Mouse (Mus musculus): ENCODE results near the gene Smyd3. TPM values are rescaled to one million over a fixed set of nuclear protein-coding genes. Genes with fewer than 3 reads are reported as not detected.

Gene Smyd3
- total RNA-seq, 2 experiments from 2014 or later, result 34.0 to 39.8 TPM

GRCm38 (mm10) chr1:179045856-179046714 lies 471.8 kb downstream of the Smyd3 start:
- no peak for DNase-seq
- intact Hi-C loops (cut with DNase I), result no loop called here

GRCm38 (mm10) chr1:179044165-179044564 lies 473.7 kb downstream of the Smyd3 start:
- no peak for DNase-seq
- intact Hi-C loops (cut with DNase I), result no loop called here

- intact Hi-C loops (cut with DNase I), result no loop called here
- no peak for DNase-seq
Measured at GRCm38 (mm10) chr1:179043644-179044043, 474.2 kb downstream of the Smyd3 start.

GRCm38 (mm10) chr1:179041905-179042337 lies 475.9 kb downstream of the Smyd3 start:
- intact Hi-C loops (cut with DNase I), result no loop called here
- DNase-seq, result peak; percentile 65

GRCm38 (mm10) chr1:179041231-179041904 lies 476.5 kb downstream of the Smyd3 start:
- peak; percentile 29 for DNase-seq

GRCm38 (mm10) chr1:179038801-179039200 lies 479.0 kb downstream of the Smyd3 start:
- DNase-seq, result peak; percentile 31
- intact Hi-C loops (cut with DNase I), result no loop called here

More at GRCm38 (mm10) chr1:179041231-179041904, 476.5 kb downstream of the Smyd3 start:
- intact Hi-C loops (cut with DNase I), result no loop called here

GRCm38 (mm10) chr1:179032947-179033346 lies 484.9 kb downstream of the Smyd3 start:
- no peak for DNase-seq
- intact Hi-C loops (cut with DNase I), result no loop called here

- no peak for DNase-seq
- intact Hi-C loops (cut with DNase I), result no loop called here
Measured at GRCm38 (mm10) chr1:179031581-179031980, 486.3 kb downstream of the Smyd3 start.

- no peak for DNase-seq
- intact Hi-C loops (cut with DNase I), result no loop called here
Measured at GRCm38 (mm10) chr1:179026614-179027013, 491.2 kb downstream of the Smyd3 start.

- DNase-seq, result no peak
- intact Hi-C loops (cut with DNase I), result no loop called here
Measured at GRCm38 (mm10) chr1:179025169-179025568, 492.7 kb downstream of the Smyd3 start.

GRCm38 (mm10) chr1:179023486-179023885 lies 494.4 kb downstream of the Smyd3 start:
- intact Hi-C loops (cut with DNase I), result no loop called here
- no peak for DNase-seq

- intact Hi-C loops (cut with DNase I), result no loop called here
- DNase-seq, result no peak
Measured at GRCm38 (mm10) chr1:179017428-179017827, 500.4 kb downstream of the Smyd3 start.

- intact Hi-C loops (cut with DNase I), result no loop called here
Measured at GRCm38 (mm10) chr1:179013021-179013420, 504.8 kb downstream of the Smyd3 start.

GRCm38 (mm10) chr1:179012273-179012672 lies 505.6 kb downstream of the Smyd3 start:
- peak; percentile 91 for DNase-seq
- intact Hi-C loops (cut with DNase I), result no loop called here

More at GRCm38 (mm10) chr1:179013021-179013420, 504.8 kb downstream of the Smyd3 start:
- no peak for DNase-seq

- intact Hi-C loops (cut with DNase I), result no loop called here
- no peak for DNase-seq
Measured at GRCm38 (mm10) chr1:179010756-179011155, 507.1 kb downstream of the Smyd3 start.

- intact Hi-C loops (cut with DNase I), result no loop called here
- no peak for DNase-seq
Measured at GRCm38 (mm10) chr1:179009911-179010310, 507.9 kb downstream of the Smyd3 start.

- intact Hi-C loops (cut with DNase I), result no loop called here
- DNase-seq, result peak; percentile 9
Measured at GRCm38 (mm10) chr1:179004133-179004866, 513.5 kb downstream of the Smyd3 start.

GRCm38 (mm10) chr1:179003406-179004132 lies 514.3 kb downstream of the Smyd3 start:
- intact Hi-C loops (cut with DNase I), result no loop called here
- DNase-seq, result no peak

GRCm38 (mm10) chr1:178999876-179000528 lies 517.8 kb downstream of the Smyd3 start:
- intact Hi-C loops (cut with DNase I), result no loop called here
- DNase-seq, result peak; percentile 29

- intact Hi-C loops (cut with DNase I), result no loop called here
- no peak for DNase-seq
Measured at GRCm38 (mm10) chr1:178997870-178998269, 520.0 kb downstream of the Smyd3 start.
